ENCODE assay signal across 8 mouse cellular contexts in the genomic region with DNA sequence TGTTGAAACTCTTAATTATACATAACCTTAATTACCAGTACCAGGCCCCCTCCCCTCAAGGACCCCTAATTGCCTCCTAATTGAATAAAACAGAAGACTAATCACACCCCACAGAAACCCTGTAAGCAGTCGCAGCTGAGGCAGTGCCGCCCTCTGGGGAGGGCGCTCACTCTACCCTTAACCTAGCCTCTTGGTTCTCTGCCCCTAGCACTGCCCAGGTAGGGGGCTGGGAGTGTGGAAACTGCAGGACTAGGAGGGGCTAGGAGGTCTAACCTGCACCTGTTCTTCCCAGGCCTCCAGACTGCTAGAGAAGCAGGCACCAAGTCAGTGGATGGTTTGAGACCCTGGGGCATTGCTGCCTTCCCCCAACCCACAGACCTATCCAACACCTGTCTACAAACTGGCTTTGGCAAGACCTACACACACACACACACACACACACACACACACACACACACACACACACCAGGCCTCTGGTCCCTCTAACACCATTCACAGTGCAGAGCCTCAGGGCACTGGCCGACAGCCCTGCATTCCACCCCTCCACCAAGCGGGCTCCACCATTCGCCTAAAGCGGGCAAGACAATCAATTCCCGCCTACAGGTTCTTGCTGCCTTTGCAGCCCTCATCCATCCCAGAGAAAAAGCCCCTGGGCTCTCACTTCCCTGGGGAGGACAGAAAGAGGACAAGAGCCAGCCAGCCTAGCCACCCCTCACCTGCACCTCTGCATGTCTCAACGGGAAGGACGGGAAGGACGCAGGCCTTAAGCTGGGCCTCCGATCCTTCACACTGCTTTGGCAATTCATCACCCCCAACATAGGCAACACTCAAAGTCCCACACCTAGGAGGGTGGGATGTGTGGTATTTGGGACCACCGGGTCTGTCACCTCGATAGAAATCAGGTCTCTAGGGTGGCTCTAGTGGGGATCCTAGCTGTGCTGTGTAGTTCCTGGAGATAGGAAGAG. TPM values are rescaled to one million over a fixed set of nuclear protein-coding genes. Genes with fewer than 3 reads are reported as not detected.
A peak's percentile ranks its signal among the peaks of the same experiment; 100 is the strongest.
DNase-seq lines count a peak whose midpoint lies in the region; ATAC-seq and TF ChIP-seq lines count a peak whose summit lies in the region.

No protein-coding gene starts in this region.

- no peaks in the 10 kb centered on the region for H3K9me3 ChIP-seq in heart, embryonic 16.5 days (replicated peaks; ENCODE audit: control insufficient read depth, low read length)

- no peak overlapping the region for H3K4me3 ChIP-seq in left cerebral cortex, adult 2 months
- peak overlapping the region; percentile 78 for H3K4me3 ChIP-seq in heart, embryonic 16.5 days (ENCODE audit: low read length)
- H3K4me3 ChIP-seq in olfactory bulb, adult 2 months (ENCODE audit: insufficient read depth, low read depth, low read length): peak overlapping the region; percentile 23

- 32% methylated on average over 14 of the region's 14 CpGs for WGBS in heart, embryonic 16.5 days
- 55% methylated on average over 14 of the region's 14 CpGs for WGBS in olfactory bulb, adult 2 months

- intact Hi-C loops in left cerebral cortex, adult 2 months (cut with DNase I): no loop called here
- intact Hi-C loops in left cerebral cortex, postnatal 10 days (cut with DNase I): loop anchor here (10.0 kb wide), 1 partner anchor 138 kb away; no protein-coding TSS in a partner anchor

- no peak for TF ChIP-seq POLR2A in olfactory bulb, adult 2 months (IDR thresholded peaks at IDR 0.05; ENCODE audit: insufficient read depth, low read depth, low read length)

- no peak for TF ChIP-seq CTCF in left cerebral cortex, adult 2 months (IDR thresholded peaks at IDR 0.05)
- no peak for TF ChIP-seq CTCF in olfactory bulb, adult 2 months (IDR thresholded peaks at IDR 0.05; ENCODE audit: insufficient read depth, low read depth, low read length)

- no peak for ATAC-seq in heart, embryonic 16.5 days (replicated peaks; ENCODE audit: extremely low read depth, insufficient read depth, low FRiP score)
- no peak for ATAC-seq in monocyte, adult 5-6 weeks (replicated peaks; ENCODE audit: insufficient number of reproducible peaks, low FRiP score, low TSS enrichment, poor library complexity, severe bottlenecking)

- H3K4me2 ChIP-seq in heart, embryonic 16.5 days (ENCODE audit: low read depth, low read length): peak overlapping the region; percentile 65

- peak overlapping the region; percentile 15; the same call in 1 of the 2 replicates for H3K27ac ChIP-seq in left cerebral cortex, adult 2 months
- H3K27ac ChIP-seq in heart, embryonic 16.5 days (ENCODE audit: low read length): peak overlapping the region; percentile 51
- peak overlapping the region; percentile 45 for H3K27ac ChIP-seq in olfactory bulb, adult 2 months (ENCODE audit: insufficient read depth, low read depth, low read length)

- H3K9ac ChIP-seq in heart, embryonic 16.5 days (ENCODE audit: low read length): peak overlapping the region; percentile 81

- H3K27me3 ChIP-seq in heart, embryonic 16.5 days (ENCODE audit: control insufficient read depth, insufficient read depth, low read length): peaks cover 38% of the 10 kb centered on the region

- H3K36me3 ChIP-seq in heart, embryonic 16.5 days (ENCODE audit: control insufficient read depth, insufficient read depth): no peaks in the 10 kb centered on the region

- peaks cover 23% of the 10 kb centered on the region for H3K4me1 ChIP-seq in heart, embryonic 16.5 days (ENCODE audit: control insufficient read depth, insufficient read depth, low read length)
- peaks cover 20% of the 10 kb centered on the region for H3K4me1 ChIP-seq in olfactory bulb, adult 2 months (ENCODE audit: control insufficient read depth, insufficient read depth, low read length)

- DNase-seq in left cerebral cortex, adult 2 months (ENCODE audit: extremely low spot score in 1 of 2, low spot score in 2 of 2): no peak
- DNase-seq in left cerebral cortex, postnatal 10 days (ENCODE audit: extremely low spot score in 1 of 2, low spot score in 2 of 2): no peak
- DNase-seq in kidney, postnatal 14 days: peak; percentile 54
- DNase-seq in adrenal gland, adult 8-10 months: no peak
- DNase-seq in thymus, postnatal 4 days: no peak

RNA-seq across cellular contexts. Expression of a gene that starts 3.6 kb away (rescaled TPM):
- 1 to 10 TPM; 8.2 to 9.6 TPM for total RNA-seq in left cerebral cortex, adult 2 months (2021)
- total RNA-seq in left cerebral cortex, postnatal 10 days (2021): 1 to 10 TPM; 4.9 to 6.1 TPM
- polyA plus RNA-seq in heart, embryonic 16.5 days (2015; fragmentation: Nextera tagmentation; extraction: Ambion mirVana): 18.2 and 21.9 TPM in 2 replicates
- polyA plus RNA-seq in olfactory bulb, adult 2 months (2012; ENCODE audit: insufficient read depth, insufficient read length, low replicate concordance, missing spikeins): not detected in 2 replicates
- 1 to 10 TPM; 2.9 to 5.5 (median 3.8) TPM for total RNA-seq in adrenal gland, adult 8-10 months (2022)
- 0.19 to 0.87 TPM (median 0.43 TPM) in 3 replicates for total RNA-seq in monocyte, adult 5-6 weeks (2017)

RNA-seq across cellular contexts. Expression of a gene that starts 34.6 kb away (rescaled TPM):
- total RNA-seq in left cerebral cortex, adult 2 months (2021): not detected
- total RNA-seq in left cerebral cortex, postnatal 10 days (2021): not detected
- polyA plus RNA-seq in heart, embryonic 16.5 days (2015; fragmentation: Nextera tagmentation; extraction: Ambion mirVana): not detected in 2 replicates
- not detected in 2 replicates for polyA plus RNA-seq in olfactory bulb, adult 2 months (2012; ENCODE audit: insufficient read depth, insufficient read length, low replicate concordance, missing spikeins)
- total RNA-seq in adrenal gland, adult 8-10 months (2022): not detected
- not detected in 3 replicates for total RNA-seq in monocyte, adult 5-6 weeks (2017)
